ENCODE assay signal across 25 mouse cellular contexts in genomic region chr4:148220656-148221055, GRCm38 (mm10).
DNase-seq lines count a peak whose midpoint lies in the region; ATAC-seq and TF ChIP-seq lines count a peak whose summit lies in the region.
"Had no signal": no experiment of that assay in that cellular context is flagged by ENCODE, and none has a peak within 500 bp of the region (broad histone marks: within the 10 kb centered on the region; RNA-seq: fewer than 3 reads in every experiment).

No protein-coding gene starts in this region.

- ATAC-seq in embryonic facial prominence, embryonic 11.5 days (replicated peaks; ENCODE audit: insufficient number of reproducible peaks, low FRiP score, low TSS enrichment, low read depth) = 0 out of 2 replicates have a peak, but pooled peaks have one; percentile 42
- ATAC-seq in lung, embryonic 14.5 days (ENCODE audit: insufficient read depth) = no peak; the same call in 1 of the 2 replicates
- peak; percentile 60 for ATAC-seq in hindbrain, embryonic 12.5 days (ENCODE audit: low FRiP score)
- ATAC-seq: CD4-positive, CD25-positive, alpha-beta regulatory T cell, adult 4 months; forebrain, postnatal 0 days; intestine, postnatal 0 days; liver, postnatal 0 days; Patski had no signal

- no peaks in the 10 kb centered on the region for H3K36me3 ChIP-seq in embryonic facial prominence, embryonic 11.5 days (replicated peaks; ENCODE audit: control insufficient read depth, insufficient read depth, low read depth, low read length)
- no peaks in the 10 kb centered on the region for H3K36me3 ChIP-seq in embryonic facial prominence, embryonic 10.5 days (replicated peaks)
- no peaks in the 10 kb centered on the region for H3K36me3 ChIP-seq in lung, embryonic 14.5 days (ENCODE audit: insufficient read depth)
- H3K36me3 ChIP-seq in hindbrain, embryonic 12.5 days = no peaks in the 10 kb centered on the region
- H3K36me3 ChIP-seq: heart, embryonic 12.5 days; kidney, embryonic 15.5 days; limb, embryonic 12.5 days; neural tube, embryonic 15.5 days had no signal

- H3K4me1 ChIP-seq in embryonic facial prominence, embryonic 11.5 days (ENCODE audit: control insufficient read depth, insufficient read depth, low read length) = no peaks in the 10 kb centered on the region; the same call in 1 of the 2 replicates
- peaks cover 15% of the 10 kb centered on the region for H3K4me1 ChIP-seq in embryonic facial prominence, embryonic 10.5 days
- H3K4me1 ChIP-seq in lung, embryonic 14.5 days (ENCODE audit: insufficient read depth) = no peaks in the 10 kb centered on the region
- peaks cover 14% of the 10 kb centered on the region for H3K4me1 ChIP-seq in hindbrain, embryonic 12.5 days
- H3K4me1 ChIP-seq: heart, embryonic 12.5 days had no signal

- H3K27ac ChIP-seq in embryonic facial prominence, embryonic 11.5 days (replicated peaks; ENCODE audit: low read depth, low read length) = no peak overlapping the region
- no peak overlapping the region for H3K27ac ChIP-seq in embryonic facial prominence, embryonic 10.5 days (replicated peaks)
- H3K27ac ChIP-seq in lung, embryonic 14.5 days (ENCODE audit: low read depth) = no peak overlapping the region
- H3K27ac ChIP-seq in hindbrain, embryonic 12.5 days = no peak overlapping the region; the same call in 1 of the 2 replicates
- H3K27ac ChIP-seq: kidney, embryonic 15.5 days; limb, embryonic 12.5 days; neural tube, embryonic 15.5 days; stomach, postnatal 0 days had no signal

- no peak overlapping the region for H3K4me3 ChIP-seq in embryonic facial prominence, embryonic 11.5 days (ENCODE audit: low read depth, low read length)
- H3K4me3 ChIP-seq in embryonic facial prominence, embryonic 10.5 days = no peak overlapping the region
- no peak overlapping the region for H3K4me3 ChIP-seq in lung, embryonic 14.5 days (ENCODE audit: low read depth, low read length)
- no peak overlapping the region for H3K4me3 ChIP-seq in hindbrain, embryonic 12.5 days
- H3K4me3 ChIP-seq: heart, embryonic 12.5 days; kidney, embryonic 15.5 days; limb, embryonic 12.5 days; neural tube, embryonic 15.5 days had no signal

- 12% methylated on average over 10 of the region's 10 CpGs for WGBS in embryonic facial prominence, embryonic 11.5 days
- WGBS in embryonic facial prominence, embryonic 10.5 days = 8% methylated on average over 10 of the region's 10 CpGs
- under 1% methylated on average over 10 of the region's 10 CpGs for WGBS in lung, embryonic 14.5 days
- 1% methylated on average over 10 of the region's 10 CpGs for WGBS in hindbrain, embryonic 12.5 days

- no peak overlapping the region for H3K9ac ChIP-seq in embryonic facial prominence, embryonic 11.5 days (replicated peaks; ENCODE audit: low read length)
- no peak overlapping the region for H3K9ac ChIP-seq in lung, embryonic 14.5 days
- H3K9ac ChIP-seq in hindbrain, embryonic 12.5 days = no peak overlapping the region
- H3K9ac ChIP-seq: forebrain, postnatal 0 days; heart, embryonic 12.5 days; kidney, embryonic 15.5 days; limb, embryonic 12.5 days; liver, postnatal 0 days; neural tube, embryonic 15.5 days had no signal

- no peak overlapping the region for H3K4me2 ChIP-seq in embryonic facial prominence, embryonic 11.5 days (ENCODE audit: low read depth, low read length)
- no peak overlapping the region for H3K4me2 ChIP-seq in lung, embryonic 14.5 days
- no peak overlapping the region for H3K4me2 ChIP-seq in hindbrain, embryonic 12.5 days (replicated peaks)
- H3K4me2 ChIP-seq: heart, embryonic 12.5 days; kidney, embryonic 15.5 days; limb, embryonic 12.5 days; liver, embryonic 11.5 days; neural tube, embryonic 15.5 days had no signal

- no peaks in the 10 kb centered on the region for H3K9me3 ChIP-seq in embryonic facial prominence, embryonic 11.5 days (replicated peaks; ENCODE audit: control insufficient read depth, low read length)
- no peaks in the 10 kb centered on the region for H3K9me3 ChIP-seq in embryonic facial prominence, embryonic 10.5 days
- H3K9me3 ChIP-seq in lung, embryonic 14.5 days (ENCODE audit: low read depth, low read length) = no peaks in the 10 kb centered on the region
- H3K9me3 ChIP-seq in hindbrain, embryonic 12.5 days (replicated peaks) = no peaks in the 10 kb centered on the region
- H3K9me3 ChIP-seq: heart, embryonic 12.5 days; kidney, embryonic 15.5 days; limb, embryonic 12.5 days; neural tube, embryonic 15.5 days had no signal

- H3K27me3 ChIP-seq in embryonic facial prominence, embryonic 11.5 days (ENCODE audit: control insufficient read depth, insufficient read depth, low read length) = no peaks in the 10 kb centered on the region
- H3K27me3 ChIP-seq in embryonic facial prominence, embryonic 10.5 days (replicated peaks; ENCODE audit: low read depth, poor library complexity, severe bottlenecking) = peaks cover 53% of the 10 kb centered on the region
- H3K27me3 ChIP-seq in lung, embryonic 14.5 days (ENCODE audit: insufficient read depth, low read length) = peaks cover 6% of the 10 kb centered on the region
- H3K27me3 ChIP-seq in hindbrain, embryonic 12.5 days = peaks cover 28% of the 10 kb centered on the region

- DNase-seq in embryonic facial prominence, embryonic 11.5 days (ENCODE audit: low spot score) = no peak
- DNase-seq in embryonic facial prominence, embryonic 10.5 days (ENCODE audit: low spot score) = no peak
- DNase-seq in lung, embryonic 14.5 days = peak; percentile 33
- DNase-seq in lung, postnatal 36 days = no peak
- peak; percentile 63 for DNase-seq in retina, embryonic 14.5 days (ENCODE audit: low spot score)
- DNase-seq in thymus, adult 18-20 months = no peak
- DNase-seq in layer of hippocampus, postnatal 10 days (ENCODE audit: low spot score in 2 of 2) = no peak
- DNase-seq: adrenal gland, adult 2 months; cerebellum, adult 11-12 months; forebrain, postnatal 0 days; gastrocnemius, postnatal 14 days; heart, adult 11 months; heart, postnatal 10 days; liver, postnatal 0 days; lung, postnatal 10 days had no signal

- TF ChIP-seq CTCF in lung, embryonic 14.5 days (IDR thresholded peaks at IDR 0.05; ENCODE audit: low read depth) = no peak

Comparison
In these comparisons a context has a peak if more than half of its experiments do, and no peak if none do; other contexts are left out.
1. DNase-seq: peak in lung, embryonic 14.5 days (single experiment) and retina, embryonic 14.5 days (single experiment); none in embryonic facial prominence, embryonic 11.5 days (single experiment), embryonic facial prominence, embryonic 10.5 days (single experiment), lung, postnatal 36 days (single experiment), thymus, adult 18-20 months (0 of 2) and layer of hippocampus, postnatal 10 days (0 of 2).